Mouse (Mus musculus) adrenal gland, adult 8-10 months (tissue): ENCODE measurements around the gene Fndc3b. TPM values are rescaled to one million over a fixed set of nuclear protein-coding genes. Genes with fewer than 3 reads are reported as not detected.
"Not testable (repeated sequence)": the region's sequence is repeated elsewhere in the genome, so short reads cannot be mapped to it uniquely, and the experiment has no call there.

ENCODE experiments used
- DNase-seq: peaks from one replicate; pipeline ENCODE4 v3.0.0; 2022
- microRNA-seq, 2 experiments: library from miRNA; unstranded; fragments of <30 nt; microRNA quantifications; one replicate each; pipeline ENCODE4 v1.2.0; 2022
- total RNA-seq, 4 experiments: library from RNA; stranded (reverse); gene quantifications; 2 replicates each; pipeline ENCODE4 v1.2.4; 2022

Gene Fndc3b
- total RNA-seq, 4 experiments from 2014 or later, result 97.2 to 128 (median 115) TPM

DNA sequence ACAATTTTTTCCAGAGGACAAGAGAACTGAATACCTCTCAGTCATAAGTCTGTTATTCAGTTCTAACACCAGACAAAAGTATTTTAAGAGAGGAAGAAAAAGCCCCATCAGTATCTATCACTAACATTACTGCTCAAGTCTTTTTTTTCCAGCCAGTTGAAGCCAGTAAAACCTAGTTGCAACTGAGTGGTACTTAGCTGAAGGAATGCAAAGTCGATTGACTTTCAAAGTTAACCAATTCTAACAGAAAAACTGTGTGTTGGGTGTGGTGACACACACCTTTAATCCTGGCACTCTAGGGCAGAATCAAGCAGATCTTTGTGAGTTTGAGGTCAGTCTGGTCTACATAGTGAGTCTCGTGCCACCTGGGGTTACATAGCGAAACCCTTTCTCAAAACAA lies 304.7 kb downstream of the Fndc3b start:
- no peak for DNase-seq

DNA sequence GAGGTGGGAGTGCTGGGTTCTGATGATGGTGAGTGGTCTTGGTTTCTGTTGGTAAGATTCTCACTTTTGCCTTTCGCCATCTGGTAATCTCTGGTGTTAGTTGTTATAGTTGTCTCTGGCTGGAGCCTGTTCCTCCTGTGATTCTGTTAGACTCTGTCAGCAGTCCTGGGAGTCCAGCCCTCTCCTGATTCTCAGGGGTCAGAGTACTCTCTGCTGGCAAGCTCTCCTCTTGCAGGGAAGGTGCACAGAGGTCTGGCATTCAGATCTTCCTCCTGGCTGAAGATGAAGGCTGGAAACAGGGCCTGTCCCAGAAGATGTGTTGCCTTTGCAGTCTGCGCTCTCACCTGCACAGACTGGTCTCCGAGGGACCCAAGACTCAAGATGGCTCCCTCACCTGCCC lies 310.1 kb downstream of the Fndc3b start:
- DNase-seq, result not testable (repeated sequence)

- no peak for DNase-seq
Measured at GRCm38 (mm10) chr3:27389923-27390322, 321.2 kb downstream of the Fndc3b start.

DNA sequence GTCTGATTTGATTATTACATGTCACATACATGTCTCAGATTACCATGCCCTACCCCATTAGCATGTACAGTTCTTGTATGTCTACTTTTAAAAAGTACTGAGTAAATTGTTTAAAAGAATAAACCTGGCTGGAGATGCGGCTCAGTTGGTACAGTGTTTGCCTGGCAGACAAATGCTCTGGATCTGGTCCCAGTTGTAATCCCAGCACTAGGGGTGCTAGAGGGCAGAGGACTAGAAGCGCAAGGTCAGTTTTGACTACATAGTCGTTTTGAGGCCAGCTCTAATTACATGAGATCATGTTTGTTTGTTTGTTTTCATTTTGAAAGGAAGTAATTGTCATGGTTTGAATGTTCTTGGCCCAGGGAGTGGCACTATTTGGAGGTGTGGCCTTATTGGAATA lies 326.3 kb downstream of the Fndc3b start:
- no peak for DNase-seq

DNA sequence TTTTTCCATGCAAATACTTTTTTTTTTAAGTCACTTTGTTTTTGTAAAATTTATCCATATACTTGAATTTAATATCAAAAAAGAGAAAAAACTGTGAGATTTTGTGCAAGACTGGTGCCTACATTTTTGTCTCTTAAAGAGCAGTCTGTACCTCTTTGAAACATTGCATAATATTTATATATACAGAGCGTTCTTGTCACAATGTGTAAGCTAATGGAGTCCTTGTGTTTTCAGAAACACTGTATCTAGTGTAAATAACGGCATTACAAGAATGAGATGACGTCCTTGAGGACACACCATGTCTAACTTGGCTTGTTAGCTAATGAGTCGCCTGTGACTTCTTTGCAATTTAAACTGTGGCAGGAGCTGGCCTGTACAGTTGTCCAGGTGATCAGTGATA lies 333.2 kb downstream of the Fndc3b start:
- no peak for DNase-seq

- DNase-seq, result no peak
Measured at GRCm38 (mm10) chr3:27374396-27374795, 336.7 kb downstream of the Fndc3b start.

- DNase-seq, result no peak
Measured at GRCm38 (mm10) chr3:27371725-27372650, 339.1 kb downstream of the Fndc3b start.

GRCm38 (mm10) chr3:27371276-27371621 lies 339.9 kb downstream of the Fndc3b start, which contains the start of gene Ghsr:
Gene Ghsr, plus strand, starts transcription at chr3:27371351.
- no peak for DNase-seq

DNA sequence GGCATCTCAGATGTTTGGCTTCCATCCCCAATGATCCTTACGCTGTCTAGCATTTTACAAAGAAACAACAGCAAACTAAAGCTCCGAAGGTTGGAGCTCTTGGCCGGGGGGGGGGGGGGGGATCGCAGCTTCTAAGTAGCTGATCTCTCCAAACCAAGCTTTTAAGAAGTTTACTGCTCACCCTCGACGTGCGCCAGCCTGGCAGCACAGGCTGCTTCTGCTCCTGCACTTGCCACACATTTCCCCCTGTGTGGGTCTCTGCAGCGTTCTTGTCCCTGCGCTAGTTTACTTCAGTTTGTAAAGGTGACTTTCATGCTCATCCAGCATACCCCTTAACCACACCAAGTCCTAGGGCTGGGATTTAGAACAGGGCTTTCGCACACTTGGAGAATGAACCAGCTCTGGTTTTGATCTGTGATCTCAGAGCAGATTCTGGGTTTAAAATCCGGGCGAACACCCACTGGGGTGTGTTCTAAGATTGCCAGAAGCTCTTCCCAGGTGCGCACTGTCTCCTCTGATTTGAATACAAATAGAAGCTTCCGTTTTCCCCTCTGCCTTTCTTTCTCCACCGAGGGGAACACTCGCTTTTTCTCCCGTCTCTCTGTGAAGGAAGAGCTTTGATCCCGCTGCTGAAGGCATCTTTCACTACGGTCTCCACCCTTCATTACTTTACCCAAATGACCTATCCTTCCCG lies 340.4 kb downstream of the Fndc3b start:
- DNase-seq, result no peak

DNA sequence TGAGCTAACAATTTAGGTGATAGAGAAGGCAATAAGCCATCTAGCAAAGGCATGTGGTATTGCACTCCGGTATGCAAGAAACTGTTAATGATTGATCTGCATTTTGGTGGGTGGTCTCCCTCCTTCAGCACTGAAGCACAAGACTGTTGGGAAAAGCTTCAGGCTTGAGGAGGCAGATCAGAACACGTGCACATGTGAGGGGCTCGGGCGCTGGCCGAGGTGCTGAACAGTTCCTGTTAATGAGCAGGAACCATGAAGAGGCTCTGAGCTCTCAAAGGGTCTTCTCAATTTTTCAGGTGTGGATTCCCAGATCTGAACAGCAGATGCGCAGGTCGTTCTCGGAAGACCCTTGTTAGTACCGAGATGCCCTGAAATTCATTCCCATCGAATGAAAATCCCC lies 341.0 kb downstream of the Fndc3b start:
- no peak for DNase-seq

Small RNAs within 50 kb of the gene (microRNA-seq; reads per million reads assigned to microRNA genes)
- 0 reads per million in 2 experiments for gene Mir3092

Other genes starting within 250 kb of the Fndc3b start
- not detected for gene Tmem212, start 185.1 kb upstream of the Fndc3b start, total RNA-seq
- 1 to 10 TPM; 4.8 to 8.0 (median 6.3) TPM for gene Pld1, start 227.4 kb upstream of the Fndc3b start, total RNA-seq